In genomic region chr12:26385735-26386134, GRCm38 (mm10) we compare ENCODE assay signal across 17 mouse cellular contexts. TPM values are rescaled to one million over a fixed set of nuclear protein-coding genes. Genes with fewer than 3 reads are reported as not detected.
"Had no signal": no experiment of that assay in that cellular context is flagged by ENCODE, and none has a peak within 500 bp of the region (broad histone marks: within the 10 kb centered on the region; RNA-seq: fewer than 3 reads in every experiment).

No protein-coding gene starts in this region.

- H3K9ac ChIP-seq: limb, embryonic 13.5 days; liver, embryonic 12.5 days; neural tube, embryonic 12.5 days had no signal

- ATAC-seq: intestine, postnatal 0 days; liver, embryonic 12.5 days had no signal

- DNase-seq: kidney, adult 8-10 months; kidney, postnatal 36 days; layer of hippocampus, adult 9-11 months; layer of hippocampus, postnatal 36 days; midbrain, embryonic 14.5 days; retina, postnatal 1 day; right cerebral cortex, postnatal 4 days; spleen, adult 18-20 months; thymus, adult 18-20 months; thymus, postnatal 14 days had no signal

- H3K4me3 ChIP-seq: limb, embryonic 13.5 days; liver, embryonic 12.5 days; midbrain, embryonic 10.5 days; myocyte; neural tube, embryonic 12.5 days had no signal

- H3K4me1 ChIP-seq: liver, embryonic 12.5 days; midbrain, embryonic 10.5 days; neural tube, embryonic 12.5 days had no signal

- H3K9me3 ChIP-seq: limb, embryonic 13.5 days; liver, embryonic 12.5 days; midbrain, embryonic 10.5 days; neural tube, embryonic 12.5 days had no signal

- H3K4me2 ChIP-seq: limb, embryonic 13.5 days; liver, embryonic 12.5 days; neural tube, embryonic 12.5 days had no signal

- H3K27me3 ChIP-seq: limb, embryonic 13.5 days; liver, embryonic 12.5 days; neural tube, embryonic 12.5 days had no signal

- H3K36me3 ChIP-seq: liver, embryonic 12.5 days had no signal

- H3K27ac ChIP-seq: kidney, postnatal 0 days; liver, embryonic 12.5 days; midbrain, embryonic 10.5 days; neural tube, embryonic 12.5 days had no signal

RNA-seq across cellular contexts. Expression of gene Rnf144a, which starts 29.3 kb away (rescaled TPM):
- polyA plus RNA-seq: myocyte had no signal
